In the genomic region with DNA sequence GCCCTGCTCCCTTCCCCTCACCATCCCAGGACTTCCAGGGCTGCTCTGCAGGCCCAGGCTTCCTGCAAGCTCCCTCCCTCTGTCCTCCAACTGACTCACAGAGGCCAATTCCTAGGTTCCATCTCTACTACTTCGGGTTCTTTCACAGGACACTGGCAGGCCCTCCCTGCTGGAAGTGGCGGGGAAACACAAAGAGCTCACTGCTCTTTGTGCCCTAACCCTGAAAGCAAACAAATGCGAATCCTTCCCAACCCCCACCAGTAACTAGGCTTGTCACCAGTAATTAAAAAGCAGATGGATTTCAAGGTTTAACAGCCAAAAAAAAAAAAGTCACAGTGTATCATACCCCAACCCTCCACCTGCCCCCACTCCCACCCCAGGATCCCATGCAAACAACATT, we compare ENCODE assay signal across 9 mouse cellular contexts. TPM values are rescaled to one million over a fixed set of nuclear protein-coding genes. Genes with fewer than 3 reads are reported as not detected.
A peak's percentile ranks its signal among the peaks of the same experiment; 100 is the strongest.
DNase-seq lines count a peak whose midpoint lies in the region; ATAC-seq and TF ChIP-seq lines count a peak whose summit lies in the region.
"Had no signal": no experiment of that assay in that cellular context is flagged by ENCODE, and none has a peak within 500 bp of the region (broad histone marks: within the 10 kb centered on the region; RNA-seq: fewer than 3 reads in every experiment).

No protein-coding gene starts in this region.

- peak; percentile 80 for DNase-seq in forebrain, embryonic 14.5 days (ENCODE audit: low spot score)
- no peak for DNase-seq in liver, embryonic 14.5 days (ENCODE audit: low read depth in 3 of 3, low spot score in 3 of 3)
- DNase-seq in B cell, adult 2 months: no peak
- no peak for DNase-seq in gastrocnemius, postnatal 36 days
- DNase-seq in right cerebral cortex, postnatal 36 days (ENCODE audit: low spot score in 2 of 2): no peak
- no peak for DNase-seq in cerebellum, adult 11-12 months

- H3K27ac ChIP-seq in forebrain, embryonic 14.5 days (ENCODE audit: low read depth, low read length): peak overlapping the region; percentile 87
- H3K27ac ChIP-seq in liver, embryonic 14.5 days: no peak overlapping the region; the same call in 1 of the 2 replicates

- peaks cover 49% of the 10 kb centered on the region for H3K4me1 ChIP-seq in megakaryocyte, embryonic 14.5 days
- peaks cover 5% of the 10 kb centered on the region for H3K4me1 ChIP-seq in forebrain, embryonic 14.5 days (ENCODE audit: control insufficient read depth, insufficient read depth, low read length)
- H3K4me1 ChIP-seq in liver, embryonic 14.5 days (replicated peaks; ENCODE audit: control insufficient read depth in 2 of 2, insufficient read depth in 2 of 2, low read length in 1 of 2): peaks cover 23 to 41% of the 10 kb centered on the region in 2 experiments

- peaks cover 12% of the 10 kb centered on the region for H3K27me3 ChIP-seq in megakaryocyte, embryonic 14.5 days (replicated peaks)
- no peaks in the 10 kb centered on the region for H3K27me3 ChIP-seq in forebrain, embryonic 14.5 days (replicated peaks; ENCODE audit: control insufficient read depth, insufficient read depth, low read length)
- no peaks in the 10 kb centered on the region for H3K27me3 ChIP-seq in liver, embryonic 14.5 days (ENCODE audit: control insufficient read depth, insufficient read depth, low read length)

- no peak for TF ChIP-seq EP300 in liver, embryonic 14.5 days (IDR thresholded peaks at IDR 0.05; ENCODE audit: low read depth)

- peak overlapping the region; percentile 74 for H3K4me2 ChIP-seq in forebrain, embryonic 14.5 days (ENCODE audit: low read length)
- H3K4me2 ChIP-seq in liver, embryonic 14.5 days (ENCODE audit: low read depth): peak overlapping the region; percentile 69

- 2% methylated on average over 3 of the region's 3 CpGs for WGBS in forebrain, embryonic 14.5 days
- WGBS in liver, embryonic 14.5 days (ENCODE audit: insufficient replicate concordance): 9% methylated on average over 3 of the region's 3 CpGs

- H3K4me3 ChIP-seq in megakaryocyte, embryonic 14.5 days (replicated peaks): peak overlapping the region; percentile 93
- H3K4me3 ChIP-seq in forebrain, embryonic 14.5 days (ENCODE audit: low read depth, low read length): peak overlapping the region; percentile 81
- H3K4me3 ChIP-seq in liver, embryonic 14.5 days (ENCODE audit: insufficient read depth in 1 of 2, low read depth in 2 of 2, low read length in 2 of 2): peak overlapping the region; percentile 81 to 93

- peaks cover 3% of the 10 kb centered on the region for H3K36me3 ChIP-seq in megakaryocyte, embryonic 14.5 days (replicated peaks; ENCODE audit: low read length)
- no peaks in the 10 kb centered on the region for H3K36me3 ChIP-seq in forebrain, embryonic 14.5 days (ENCODE audit: control insufficient read depth, insufficient read depth, low read length)
- peaks cover 2% of the 10 kb centered on the region; the same call in 1 of the 2 replicates for H3K36me3 ChIP-seq in liver, embryonic 14.5 days (replicated peaks; ENCODE audit: control insufficient read depth, insufficient read depth, low read depth)

- no peak for ATAC-seq in megakaryocyte, adult 5-6 weeks (ENCODE audit: poor library complexity, severe bottlenecking)
- ATAC-seq in forebrain, embryonic 14.5 days: peak; percentile 25; the same call in 1 of the 2 replicates
- no peak for ATAC-seq in liver, embryonic 14.5 days (ENCODE audit: insufficient read depth)

- no peak for TF ChIP-seq CTCF in liver, embryonic 14.5 days (IDR thresholded peaks at IDR 0.05; ENCODE audit: low read depth)

- intact Hi-C loops in gastrocnemius, postnatal 36 days (cut with DNase I): no loop called here

- H3K9ac ChIP-seq in forebrain, embryonic 14.5 days (ENCODE audit: low read length): peak overlapping the region; percentile 90
- H3K9ac ChIP-seq in liver, embryonic 14.5 days (replicated peaks): peak overlapping the region; percentile 88

- no peaks in the 10 kb centered on the region for H3K9me3 ChIP-seq in megakaryocyte, embryonic 14.5 days
- H3K9me3 ChIP-seq in forebrain, embryonic 14.5 days (replicated peaks; ENCODE audit: control insufficient read depth, low read length): no peaks in the 10 kb centered on the region
- no peaks in the 10 kb centered on the region for H3K9me3 ChIP-seq in liver, embryonic 14.5 days (ENCODE audit: control insufficient read depth, low read length)

RNA-seq across cellular contexts. Expression of a gene that starts 1.4 kb away (rescaled TPM):
- polyA plus RNA-seq in megakaryocyte, embryonic 14.5 days (2012; ENCODE audit: insufficient read depth, low replicate concordance): 1.9 and 3.4 TPM in 2 replicates
- 17.0 and 24.1 TPM in 2 replicates for total RNA-seq in megakaryocyte, adult 5-6 weeks (2015)
- total RNA-seq in megakaryocyte, adult 5-6 weeks (2017): 30.2 and 42.0 TPM in 2 replicates
- 50.1 and 57.7 TPM in 2 replicates for polyA plus RNA-seq in forebrain, embryonic 14.5 days (2014; fragmentation: Nextera tagmentation; extraction: Ambion mirVana)
- 19.8 and 25.5 TPM in 2 replicates for polyA plus RNA-seq in liver, embryonic 14.5 days (2012; rRNA removed)
- polyA plus RNA-seq in liver, embryonic 14.5 days (2014; fragmentation: Nextera tagmentation; extraction: Ambion mirVana): 43.3 and 44.8 TPM in 2 replicates
- 1 to 10 TPM; 5.9 to 6.8 TPM for total RNA-seq in gastrocnemius, postnatal 36 days (2021)

RNA-seq across cellular contexts. Expression of a gene that starts 19.7 kb away (rescaled TPM):
- polyA plus RNA-seq in megakaryocyte, embryonic 14.5 days (2012; ENCODE audit: insufficient read depth, low replicate concordance): not detected in 2 replicates
- total RNA-seq in megakaryocyte, adult 5-6 weeks (2015): not detected in 2 replicates
- total RNA-seq in megakaryocyte, adult 5-6 weeks (2017): not detected in 2 replicates
- not detected in 2 replicates for polyA plus RNA-seq in forebrain, embryonic 14.5 days (2014; fragmentation: Nextera tagmentation; extraction: Ambion mirVana)
- polyA plus RNA-seq in liver, embryonic 14.5 days (2012; rRNA removed): not detected in 2 replicates
- polyA plus RNA-seq in liver, embryonic 14.5 days (2014; fragmentation: Nextera tagmentation; extraction: Ambion mirVana): not detected in 2 replicates
- total RNA-seq in gastrocnemius, postnatal 36 days (2021): not detected
- total RNA-seq: liver, adult 2 months had no signal
- polyA plus RNA-seq: liver, adult 2 months had no signal

RNA-seq across cellular contexts. Expression of a gene that starts 35.9 kb away (rescaled TPM):
- not detected in 2 replicates for polyA plus RNA-seq in megakaryocyte, embryonic 14.5 days (2012; ENCODE audit: insufficient read depth, low replicate concordance)
- total RNA-seq in megakaryocyte, adult 5-6 weeks (2015): 0.04 and 0.78 TPM in 2 replicates
- not detected in 2 replicates for total RNA-seq in megakaryocyte, adult 5-6 weeks (2017)
- polyA plus RNA-seq in forebrain, embryonic 14.5 days (2014; fragmentation: Nextera tagmentation; extraction: Ambion mirVana): not detected in 2 replicates
- polyA plus RNA-seq in liver, embryonic 14.5 days (2012; rRNA removed): 0.01 TPM in 1 of 2 replicates, not detected in the other
- polyA plus RNA-seq in liver, embryonic 14.5 days (2014; fragmentation: Nextera tagmentation; extraction: Ambion mirVana): not detected in 2 replicates
- not detected for total RNA-seq in gastrocnemius, postnatal 36 days (2021)
- total RNA-seq: liver, adult 2 months had no signal
- polyA plus RNA-seq: liver, adult 2 months had no signal

RNA-seq across cellular contexts. Expression of a gene that starts 37.9 kb away (rescaled TPM):
- not detected in 2 replicates for polyA plus RNA-seq in megakaryocyte, embryonic 14.5 days (2012; ENCODE audit: insufficient read depth, low replicate concordance)
- not detected in 2 replicates for total RNA-seq in megakaryocyte, adult 5-6 weeks (2015)
- not detected in 2 replicates for total RNA-seq in megakaryocyte, adult 5-6 weeks (2017)
- not detected in 2 replicates for polyA plus RNA-seq in forebrain, embryonic 14.5 days (2014; fragmentation: Nextera tagmentation; extraction: Ambion mirVana)
- polyA plus RNA-seq in liver, embryonic 14.5 days (2012; rRNA removed): not detected in 2 replicates
- polyA plus RNA-seq in liver, embryonic 14.5 days (2014; fragmentation: Nextera tagmentation; extraction: Ambion mirVana): not detected in 2 replicates
- not detected for total RNA-seq in gastrocnemius, postnatal 36 days (2021)
- total RNA-seq: liver, adult 2 months had no signal
- polyA plus RNA-seq: liver, adult 2 months had no signal

RNA-seq across cellular contexts. Expression of a gene that starts 57.3 kb away (rescaled TPM):
- 0.04 TPM in 1 of 2 replicates, not detected in the other for polyA plus RNA-seq in megakaryocyte, embryonic 14.5 days (2012; ENCODE audit: insufficient read depth, low replicate concordance)
- not detected in 2 replicates for total RNA-seq in megakaryocyte, adult 5-6 weeks (2015)
- not detected in 2 replicates for total RNA-seq in megakaryocyte, adult 5-6 weeks (2017)
- polyA plus RNA-seq in forebrain, embryonic 14.5 days (2014; fragmentation: Nextera tagmentation; extraction: Ambion mirVana): not detected in 2 replicates
- polyA plus RNA-seq in liver, embryonic 14.5 days (2012; rRNA removed): 0.02 TPM in 1 of 2 replicates, not detected in the other
- polyA plus RNA-seq in liver, embryonic 14.5 days (2014; fragmentation: Nextera tagmentation; extraction: Ambion mirVana): 0.03 TPM in 1 of 2 replicates, not detected in the other
- not detected for total RNA-seq in gastrocnemius, postnatal 36 days (2021)
- total RNA-seq: liver, adult 2 months had no signal
- polyA plus RNA-seq: liver, adult 2 months had no signal
